Mouse (Mus musculus) central nervous system, embryonic 14 days (tissue): ENCODE measurements around the gene Vps33a. TPM values are rescaled to one million over a fixed set of nuclear protein-coding genes. Genes with fewer than 3 reads are reported as not detected.

Source experiments
- polyA plus RNA-seq: library from polyadenylated mRNA; depleted of rRNA; stranded (reverse); fragments of >200 nt; gene quantifications from 2 replicates; pipeline ENCODE4 v1.2.3, GENCODE M21; 2012; rRNA removed

Gene Vps33a
- 34.7 and 36.0 TPM in 2 replicates for polyA plus RNA-seq

GRCm38 (mm10) chr5:123572357-123573186, at the start of gene Vps33a:
TSS of gene Vps33a (minus strand) at chr5:123573038.

GRCm38 (mm10) chr5:123525281-123525680, 47.6 kb downstream of the Vps33a start, which contains the start of gene Gm49027:
TSS of gene Gm49027 (minus strand) at chr5:123525488.

GRCm38 (mm10) chr5:123523692-123524392, 49.0 kb downstream of the Vps33a start, which contains the start of gene Diablo:
TSS of gene Diablo (minus strand) at chr5:123524176.

GRCm38 (mm10) chr5:123510160-123510559, 62.7 kb downstream of the Vps33a start, which contains the start of gene B3gnt4:
TSS of gene B3gnt4 (plus strand) at chr5:123510460.

GRCm38 (mm10) chr5:123489112-123489785, 83.6 kb downstream of the Vps33a start, which contains the start of the genes Lrrc43 and Il31:
TSS of gene Lrrc43 (plus strand) at chr5:123489305.
TSS of gene Il31 (minus strand) at chr5:123489489.

Other genes with a start within 250 kb of the Vps33a start
- 52.2 and 66.4 TPM in 2 replicates for gene Bcl7a, start 229.2 kb downstream of the Vps33a start, polyA plus RNA-seq
- gene Mlxip, start 178.2 kb downstream of the Vps33a start, polyA plus RNA-seq: 31.7 TPM in 2 replicates
- 0.21 and 0.23 TPM in 2 replicates for gene Lrrc43, start 83.7 kb downstream of the Vps33a start, polyA plus RNA-seq
- not detected in 2 replicates for gene Il31, start 83.5 kb downstream of the Vps33a start, polyA plus RNA-seq
- gene B3gnt4, start 62.6 kb downstream of the Vps33a start, polyA plus RNA-seq: 2.7 and 3.3 TPM in 2 replicates
- gene Diablo, start 48.9 kb downstream of the Vps33a start, polyA plus RNA-seq: 106 and 107 TPM in 2 replicates
- gene Gm49027, start 47.5 kb downstream of the Vps33a start, polyA plus RNA-seq: 9.2 and 11.4 TPM in 2 replicates
- gene Clip1, start 111.6 kb upstream of the Vps33a start, polyA plus RNA-seq: 82.7 and 86.3 TPM in 2 replicates
- 85.6 and 91.2 TPM in 2 replicates for gene Zcchc8, start 148.1 kb upstream of the Vps33a start, polyA plus RNA-seq
- gene Rsrc2, start 176.4 kb upstream of the Vps33a start, polyA plus RNA-seq: 136 and 152 TPM in 2 replicates
- gene Kntc1, start 176.7 kb upstream of the Vps33a start, polyA plus RNA-seq: 16.6 and 19.0 TPM in 2 replicates